Comparison of ENCODE assay signal across 9 mouse cellular contexts in genomic region chr16:91548996-91549395, GRCm38 (mm10). TPM values are rescaled to one million over a fixed set of nuclear protein-coding genes. Genes with fewer than 3 reads are reported as not detected.
DNase-seq lines count a peak whose midpoint lies in the region; ATAC-seq lines count a peak whose summit lies in the region.
"Had no signal": no experiment of that assay in that cellular context is flagged by ENCODE, and none has a peak within 500 bp of the region (broad histone marks: within the 10 kb centered on the region; RNA-seq: fewer than 3 reads in every experiment).

No protein-coding gene starts in this region.

- DNase-seq in heart, postnatal 10 days: no peak
- peak; percentile 55 for DNase-seq in CD4-positive, CD25-positive, alpha-beta regulatory T cell, adult 2 months (ENCODE audit: low read depth, low spot score)
- no peak for DNase-seq in gastrocnemius, postnatal 10 days
- DNase-seq in embryo, embryonic 10 days (ENCODE audit: low spot score): no peak
- no peak for DNase-seq in cerebellum, adult 11-12 months
- DNase-seq: cerebellum, postnatal 36 days had no signal

- H3K4me3 ChIP-seq in heart, embryonic 15.5 days: peak overlapping the region; percentile 99
- H3K4me3 ChIP-seq in forebrain, embryonic 13.5 days: peak overlapping the region; percentile 19
- peak overlapping the region; percentile 38 for H3K4me3 ChIP-seq in liver, embryonic 16.5 days (ENCODE audit: low read depth, low read length)

- intact Hi-C loops in heart, postnatal 10 days (cut with DNase I): no loop called here

- H3K9ac ChIP-seq in heart, embryonic 15.5 days: peak overlapping the region; percentile 52
- H3K9ac ChIP-seq in forebrain, embryonic 13.5 days: peak overlapping the region; percentile 43
- peak overlapping the region; percentile 32 for H3K9ac ChIP-seq in liver, embryonic 16.5 days (ENCODE audit: low read depth, low read length)

- H3K36me3 ChIP-seq in heart, embryonic 15.5 days: no peaks in the 10 kb centered on the region
- no peaks in the 10 kb centered on the region for H3K36me3 ChIP-seq in forebrain, embryonic 13.5 days (ENCODE audit: poor library complexity, severe bottlenecking)
- no peaks in the 10 kb centered on the region for H3K36me3 ChIP-seq in liver, embryonic 16.5 days (ENCODE audit: control insufficient read depth, insufficient read depth)

- H3K4me2 ChIP-seq in heart, embryonic 15.5 days: peak overlapping the region; percentile 79
- H3K4me2 ChIP-seq in forebrain, embryonic 13.5 days: peak overlapping the region; percentile 41
- peak overlapping the region; percentile 98 for H3K4me2 ChIP-seq in liver, embryonic 16.5 days (ENCODE audit: low read depth, low read length)

- H3K27me3 ChIP-seq in heart, embryonic 15.5 days: no peaks in the 10 kb centered on the region
- H3K27me3 ChIP-seq in forebrain, embryonic 13.5 days: no peaks in the 10 kb centered on the region
- H3K27me3 ChIP-seq in liver, embryonic 16.5 days (ENCODE audit: control insufficient read depth, insufficient read depth, low read depth, low read length): no peaks in the 10 kb centered on the region

- ATAC-seq in heart, embryonic 15.5 days (replicated peaks; ENCODE audit: insufficient number of reproducible peaks, insufficient read depth, low FRiP score, low read depth): no peak
- ATAC-seq in forebrain, embryonic 13.5 days: no peak
- no peak for ATAC-seq in liver, embryonic 16.5 days (ENCODE audit: low read depth)

- H3K9me3 ChIP-seq in heart, embryonic 15.5 days (replicated peaks): no peaks in the 10 kb centered on the region
- H3K9me3 ChIP-seq in forebrain, embryonic 13.5 days (replicated peaks): no peaks in the 10 kb centered on the region
- H3K9me3 ChIP-seq in liver, embryonic 16.5 days (replicated peaks; ENCODE audit: control insufficient read depth, low read length): no peaks in the 10 kb centered on the region

- peak overlapping the region; percentile 95 for H3K27ac ChIP-seq in heart, embryonic 15.5 days
- no peak overlapping the region for H3K27ac ChIP-seq in forebrain, embryonic 13.5 days
- peak overlapping the region; percentile 51; the same call in 1 of the 2 replicates for H3K27ac ChIP-seq in liver, embryonic 16.5 days (ENCODE audit: low read length)

- 51% methylated on average over 2 of the region's 2 CpGs for WGBS in heart, embryonic 15.5 days
- WGBS in forebrain, embryonic 13.5 days: 62% methylated on average over 2 of the region's 2 CpGs
- WGBS in liver, embryonic 16.5 days (ENCODE audit: insufficient replicate concordance): 52% methylated on average over 2 of the region's 2 CpGs

- H3K4me1 ChIP-seq in heart, embryonic 15.5 days (replicated peaks): peaks cover 70% of the 10 kb centered on the region
- H3K4me1 ChIP-seq in forebrain, embryonic 13.5 days: peaks cover 32% of the 10 kb centered on the region
- peaks cover 64% of the 10 kb centered on the region for H3K4me1 ChIP-seq in liver, embryonic 16.5 days (ENCODE audit: control insufficient read depth, low read depth, low read length)

RNA-seq across cellular contexts. Expression of gene Ifngr2, which starts 2.1 kb away (rescaled TPM):
- polyA plus RNA-seq in heart, embryonic 15.5 days (2015; fragmentation: Nextera tagmentation; extraction: Ambion mirVana): 114 and 129 TPM in 2 replicates
- total RNA-seq in heart, postnatal 10 days (2021): 100 to 1,000 TPM; 116 to 132 TPM
- 44.9 and 63.0 TPM in 2 replicates for polyA plus RNA-seq in forebrain, embryonic 13.5 days (2015; fragmentation: Nextera tagmentation; extraction: Ambion mirVana)
- 18.6 and 22.2 TPM in 2 replicates for polyA plus RNA-seq in liver, embryonic 16.5 days (2015; fragmentation: Nextera tagmentation; extraction: Ambion mirVana)
- 10 to 100 TPM; 59.8 to 60.8 TPM for total RNA-seq in gastrocnemius, postnatal 10 days (2021)

RNA-seq across cellular contexts. Expression of gene Tmem50b, which starts 48.6 kb away (rescaled TPM):
- 55.7 and 59.1 TPM in 2 replicates for polyA plus RNA-seq in heart, embryonic 15.5 days (2015; fragmentation: Nextera tagmentation; extraction: Ambion mirVana)
- total RNA-seq in heart, postnatal 10 days (2021): 10 to 100 TPM; 46.9 to 55.3 TPM
- 49.9 and 55.6 TPM in 2 replicates for polyA plus RNA-seq in forebrain, embryonic 13.5 days (2015; fragmentation: Nextera tagmentation; extraction: Ambion mirVana)
- 7.1 and 7.4 TPM in 2 replicates for polyA plus RNA-seq in liver, embryonic 16.5 days (2015; fragmentation: Nextera tagmentation; extraction: Ambion mirVana)
- total RNA-seq in gastrocnemius, postnatal 10 days (2021): 10 to 100 TPM; 15.2 to 15.9 TPM

Comparison
In these comparisons a context has a peak if more than half of its experiments do, and no peak if none do; other contexts are left out.
1. H3K4me2 ChIP-seq: peak in every context shown above with its lines; median percentile 98 in liver, embryonic 16.5 days; 79 in heart, embryonic 15.5 days; 41 in forebrain, embryonic 13.5 days.
2. H3K4me3 ChIP-seq: peak in every context shown above with its lines; median percentile 99 in heart, embryonic 15.5 days; 38 in liver, embryonic 16.5 days; 19 in forebrain, embryonic 13.5 days.